Mouse (Mus musculus) cerebellum, adult 9-11 months (tissue): Measurements from ENCODE around the gene Npnt.
A peak's percentile ranks its signal among the peaks of the same experiment; 100 is the strongest.

Source experiments
- DNase-seq: peaks from one replicate; pipeline ENCODE4 v3.0.0; 2022

Gene Npnt

GRCm38 (mm10) chr3:132887074-132887848 lies 62.8 kb downstream of the Npnt start:
- DNase-seq, result no peak

DNA sequence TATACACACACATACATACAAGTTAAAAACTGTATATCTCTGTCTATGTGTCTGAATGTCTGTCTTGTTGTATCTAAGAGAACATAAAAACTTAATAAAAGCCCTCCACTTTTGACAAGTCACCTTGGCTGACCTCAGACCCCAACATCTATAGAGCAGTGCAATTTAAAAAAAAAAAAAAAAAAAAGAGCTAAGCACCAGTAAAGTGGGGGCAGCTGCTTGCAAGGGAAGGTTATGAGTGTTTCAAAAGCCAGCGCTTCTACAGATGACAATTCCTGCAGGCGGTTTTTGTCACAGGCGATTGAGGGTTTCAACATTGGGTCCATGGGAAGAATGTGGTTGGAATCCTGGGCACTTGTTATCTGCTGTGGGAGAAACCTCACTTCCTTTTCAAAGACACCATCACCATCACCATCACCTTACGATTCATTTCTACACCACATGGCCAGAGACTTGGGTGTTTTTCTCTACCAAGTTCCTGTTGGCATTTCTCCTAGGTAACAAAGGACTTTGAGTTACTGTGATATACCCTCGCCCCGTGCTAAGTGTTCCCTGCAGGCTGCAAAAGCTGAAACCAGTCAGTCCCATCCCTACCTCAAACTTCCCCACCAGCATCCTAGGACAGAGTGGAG lies 63.6 kb downstream of the Npnt start:
- DNase-seq, result no peak

GRCm38 (mm10) chr3:132884459-132884858 lies 65.6 kb downstream of the Npnt start:
- no peak for DNase-seq

- DNase-seq, result no peak
These were observed 66.8 kb downstream of the Npnt start for GRCm38 (mm10) chr3:132883256-132883655.

DNA sequence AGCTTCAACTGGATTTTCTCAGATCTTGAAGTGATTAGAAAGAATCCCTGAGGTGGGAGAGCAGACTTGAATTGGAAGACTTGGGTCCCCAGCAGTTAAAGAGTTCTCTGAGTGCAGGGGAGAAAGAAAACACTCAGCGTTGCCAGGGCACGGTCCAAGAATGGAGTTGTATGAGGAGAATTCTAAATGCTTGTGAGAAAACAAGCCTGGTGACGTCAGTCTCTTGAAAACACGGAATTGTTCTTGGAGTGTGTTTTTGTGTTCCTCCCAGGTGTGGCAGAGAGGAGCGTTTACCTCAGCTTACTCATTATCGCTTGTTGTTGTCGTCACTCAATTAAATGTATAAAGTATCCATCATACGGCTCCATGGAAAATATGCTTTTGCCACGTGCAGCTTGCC lies 69.3 kb downstream of the Npnt start:
- DNase-seq, result no peak

DNA sequence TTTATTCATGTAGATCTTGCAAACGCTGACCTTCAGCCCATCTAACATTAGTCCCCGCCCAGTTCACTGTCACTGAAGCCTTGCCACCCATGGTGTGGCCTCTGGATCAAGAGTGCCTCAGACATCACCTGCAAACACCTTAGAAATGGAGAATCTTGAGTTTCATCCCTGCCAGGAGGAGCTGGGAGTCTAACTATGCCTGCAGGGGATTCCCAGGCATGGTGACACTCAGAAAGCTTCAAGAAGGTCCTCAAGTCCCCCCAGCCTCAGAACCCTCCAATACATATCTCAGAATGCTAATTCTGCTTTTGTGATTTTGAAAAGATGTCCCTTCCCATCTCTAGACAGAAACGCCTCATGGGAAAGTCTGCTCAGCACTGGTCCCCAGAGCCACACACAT lies 69.7 kb downstream of the Npnt start:
- DNase-seq, result no peak

DNA sequence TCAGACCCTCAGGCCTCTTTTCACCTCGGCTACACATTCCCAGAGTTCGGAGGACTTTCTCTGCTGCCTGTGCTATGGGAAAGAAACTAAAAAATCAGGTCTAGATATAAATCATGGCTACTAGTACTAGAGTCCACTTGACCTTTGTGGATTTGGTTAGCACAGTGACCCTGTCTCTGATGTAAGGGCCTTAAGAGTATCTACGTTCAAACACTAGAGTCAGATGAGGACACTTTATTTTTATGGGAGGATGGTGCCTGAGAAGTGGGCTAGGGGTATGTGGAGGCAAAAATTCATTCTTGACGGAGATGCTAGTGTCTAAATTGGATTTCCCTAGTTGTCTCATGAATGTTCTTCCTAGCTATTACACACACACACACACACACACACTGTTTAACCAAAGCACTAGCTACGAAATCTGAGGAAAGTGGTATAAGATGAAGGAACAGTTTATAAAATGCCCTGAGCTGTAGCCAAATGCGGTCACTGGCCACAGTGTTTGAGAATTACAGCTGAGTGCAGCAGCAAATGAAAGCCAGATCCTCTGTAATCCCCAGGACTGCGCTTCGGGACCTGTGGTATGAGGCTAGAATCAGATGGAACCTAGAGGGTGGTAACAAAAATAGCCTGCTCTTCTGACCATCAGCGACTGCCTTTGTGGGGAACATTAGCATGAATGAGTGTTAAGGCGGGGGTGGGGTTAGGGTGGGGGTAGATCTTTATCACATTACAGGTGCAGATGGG lies 73.0 kb downstream of the Npnt start:
- DNase-seq, result no peak

DNA sequence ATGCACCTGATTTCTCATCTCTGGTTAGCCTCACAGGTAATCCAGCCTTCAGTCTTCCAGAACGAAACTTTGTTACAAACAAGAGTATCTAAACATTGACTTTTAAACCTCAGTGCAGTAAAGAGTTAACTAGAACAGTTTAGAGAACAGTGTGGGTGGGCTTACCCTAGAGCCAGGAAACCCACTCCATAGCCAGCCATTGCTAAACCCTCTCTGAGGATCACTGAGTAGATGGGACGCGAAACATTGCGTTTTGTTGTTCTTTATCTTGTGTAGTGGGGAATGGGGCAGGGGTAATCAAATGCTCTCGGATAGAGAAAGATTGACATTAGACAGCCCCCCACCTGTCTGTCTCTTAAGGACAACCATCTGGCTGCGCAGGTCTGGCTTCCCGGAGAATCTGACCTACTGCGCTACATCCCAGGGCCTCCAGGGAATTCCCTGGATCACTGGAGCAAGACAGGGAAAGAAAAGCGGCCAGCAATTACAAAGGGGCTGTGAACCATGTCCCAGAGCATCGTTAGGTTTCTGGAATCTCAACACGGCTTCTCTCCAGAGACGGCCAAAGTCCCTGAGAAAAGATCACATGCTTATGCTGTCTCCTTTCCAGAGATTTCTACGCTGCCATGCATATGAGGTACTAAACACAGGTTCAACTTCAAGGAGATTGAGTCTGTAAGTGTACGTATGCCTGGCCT lies 73.9 kb downstream of the Npnt start:
- DNase-seq, result no peak

DNA sequence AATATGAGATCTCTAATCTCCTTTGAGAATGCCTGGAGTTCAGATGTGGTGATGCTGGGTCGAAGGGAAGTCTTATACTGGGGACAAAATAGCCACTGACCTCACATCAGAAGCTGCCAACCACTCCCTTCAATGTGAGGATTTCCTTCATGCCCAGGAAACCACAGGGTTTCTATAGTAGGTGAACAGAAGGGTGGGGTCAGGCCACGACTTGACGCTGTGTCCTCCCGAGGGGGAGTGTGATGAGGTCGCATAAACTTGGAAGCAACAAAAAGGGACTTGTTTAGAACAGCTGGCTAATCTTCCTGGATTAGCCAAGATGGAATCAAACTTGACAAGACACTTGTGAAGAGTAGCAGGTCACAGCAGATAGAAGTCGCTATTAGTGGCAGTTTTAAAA lies 76.8 kb downstream of the Npnt start:
- DNase-seq, result no peak

DNA sequence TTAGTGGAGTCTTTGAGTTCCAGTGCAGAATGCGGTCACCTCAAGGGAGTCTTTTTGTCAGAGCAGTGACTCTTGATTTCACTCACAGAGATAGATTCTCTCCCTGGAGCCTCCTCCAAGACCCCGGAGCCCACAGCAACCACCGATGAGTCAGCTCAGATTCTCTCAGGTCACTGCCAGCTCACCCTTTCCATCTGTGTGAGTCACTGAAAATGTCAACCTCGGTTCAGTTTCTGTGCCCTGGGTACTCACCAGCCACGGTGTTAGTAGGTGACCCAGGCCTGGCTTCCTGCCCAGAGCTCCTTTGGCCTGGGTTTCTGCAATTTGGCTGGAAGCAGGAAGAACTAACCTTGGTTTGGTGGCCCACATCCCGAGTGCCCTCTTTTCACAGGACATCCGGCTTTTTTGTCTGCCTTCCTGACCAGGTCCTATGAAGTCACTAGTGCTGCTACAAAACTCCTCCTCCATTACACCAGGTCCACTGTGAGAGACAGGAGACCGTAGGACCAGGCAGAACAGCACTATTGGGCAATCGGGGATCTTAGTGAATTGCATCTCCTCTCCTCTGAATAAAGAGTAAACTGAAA lies 78.7 kb downstream of the Npnt start:
- peak; percentile 20 for DNase-seq

- DNase-seq, result no peak
These were observed 80.0 kb downstream of the Npnt start for GRCm38 (mm10) chr3:132870079-132870478.

- DNase-seq, result no peak
These were observed 81.3 kb downstream of the Npnt start for GRCm38 (mm10) chr3:132868838-132869237.

DNA sequence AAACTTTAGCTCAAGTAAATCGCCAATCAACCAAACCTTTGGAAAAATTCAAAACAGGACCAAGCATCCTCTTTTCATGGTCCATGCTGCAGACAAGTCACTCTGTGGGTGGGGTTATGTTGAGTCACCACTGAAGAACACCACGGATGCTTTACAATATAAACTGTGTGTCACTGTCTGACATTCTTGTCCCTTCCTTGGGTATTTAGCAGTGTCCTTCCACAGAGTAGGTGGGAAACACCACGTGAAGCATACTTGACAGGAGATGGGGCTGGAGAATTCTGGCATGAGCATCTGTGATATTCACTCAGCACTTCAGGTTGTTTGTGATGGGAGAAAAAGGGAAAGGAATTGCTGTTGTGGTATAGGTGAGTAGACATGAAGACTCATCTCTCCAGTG lies 83.1 kb downstream of the Npnt start:
- DNase-seq, result no peak

DNA sequence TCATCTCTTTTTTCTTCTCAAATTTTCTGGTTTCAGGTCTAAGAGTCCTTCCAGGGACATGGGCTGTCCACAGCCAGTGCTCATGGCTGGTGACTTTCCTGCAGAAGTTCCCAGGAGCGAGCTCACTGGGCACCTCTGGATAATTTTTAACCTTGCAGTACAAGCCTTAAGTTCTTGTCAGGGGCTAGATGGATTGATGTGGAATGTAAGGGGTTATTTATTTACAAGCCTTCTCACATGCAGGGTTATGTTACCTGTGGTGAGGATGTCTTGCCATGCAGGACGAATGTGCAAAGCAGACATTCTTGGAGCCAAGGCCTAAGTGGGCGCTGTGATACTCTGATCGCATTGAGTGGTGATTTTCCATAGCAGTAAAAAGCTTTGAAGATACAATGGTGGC lies 84.5 kb downstream of the Npnt start:
- DNase-seq, result no peak

GRCm38 (mm10) chr3:132864986-132865385 lies 85.1 kb downstream of the Npnt start:
- DNase-seq, result no peak

DNA sequence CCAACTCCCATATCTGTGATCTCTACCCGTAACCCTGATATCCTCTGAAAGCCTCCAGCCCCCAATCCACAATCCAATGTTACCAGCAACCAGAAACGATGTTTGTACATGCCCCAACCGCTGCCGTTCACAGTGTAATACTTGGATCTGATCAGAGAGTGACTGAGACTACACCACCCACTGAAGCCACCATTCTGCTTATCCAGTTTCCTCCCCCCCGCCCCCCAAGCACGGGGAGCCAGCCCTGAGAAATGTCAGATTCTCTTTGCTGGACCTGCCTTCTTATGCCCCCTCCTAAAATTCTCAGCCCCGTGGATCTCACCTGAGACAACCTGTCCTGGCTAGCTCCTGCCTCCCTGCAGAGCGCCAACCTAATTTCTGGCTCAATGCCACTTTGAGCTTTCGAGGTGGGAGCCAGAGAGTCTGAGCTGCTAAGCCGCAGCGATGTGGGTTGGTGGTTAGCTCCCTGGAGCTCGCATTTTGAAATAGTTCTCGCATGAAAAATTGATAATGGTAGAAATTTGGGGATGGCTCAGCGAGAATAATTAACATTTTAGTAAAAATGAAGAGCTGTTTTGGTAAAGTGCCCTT lies 85.7 kb downstream of the Npnt start:
- DNase-seq, result no peak

- DNase-seq, result no peak
These were observed 86.2 kb downstream of the Npnt start for GRCm38 (mm10) chr3:132863843-132864242.

- no peak for DNase-seq
These were observed 89.3 kb downstream of the Npnt start for GRCm38 (mm10) chr3:132860796-132861195.

GRCm38 (mm10) chr3:132859573-132859972 lies 90.5 kb downstream of the Npnt start:
- no peak for DNase-seq

DNA sequence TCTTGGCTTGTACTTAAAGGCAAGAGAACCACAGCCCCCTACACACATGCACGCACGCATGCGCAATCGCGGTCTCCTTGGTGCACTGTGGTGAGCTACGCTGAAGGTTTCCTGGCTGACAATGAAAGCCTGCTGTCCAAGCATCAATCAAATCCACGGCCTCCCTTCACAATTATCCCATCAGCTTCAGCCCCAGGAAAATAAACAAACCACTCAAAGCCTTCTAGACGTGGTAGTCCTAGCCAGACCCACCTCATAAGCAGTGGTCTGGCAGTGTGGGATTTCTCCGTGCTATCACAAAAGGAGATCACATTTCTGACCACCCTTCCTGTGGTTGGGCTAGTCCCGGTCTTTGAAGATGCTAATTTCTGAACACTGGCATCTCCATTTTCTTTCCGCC lies 91.2 kb downstream of the Npnt start:
- no peak for DNase-seq

DNA sequence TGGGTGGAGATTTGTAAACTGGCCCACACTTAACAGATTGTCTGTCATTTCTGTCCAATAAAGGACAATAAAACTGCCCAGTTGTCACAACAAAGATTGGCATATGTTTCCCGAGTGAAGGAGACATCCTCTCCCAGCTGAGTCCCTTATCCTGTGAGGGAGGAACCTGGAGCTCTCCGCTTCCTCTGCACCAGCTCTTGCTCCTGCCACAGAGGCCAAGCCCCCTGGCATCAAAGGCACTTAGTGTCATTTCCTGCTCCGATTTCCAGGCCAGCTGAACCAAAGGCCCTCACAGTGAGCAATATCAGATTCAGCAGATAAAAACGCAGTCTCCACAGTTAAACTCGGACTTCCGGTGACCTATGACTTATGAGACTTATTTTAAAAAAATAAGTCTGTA lies 93.4 kb downstream of the Npnt start:
- DNase-seq, result no peak

- DNase-seq, result no peak
These were observed 94.5 kb downstream of the Npnt start for GRCm38 (mm10) chr3:132855458-132856212.
